Mouse (Mus musculus): ENCODE results near the gene Krtcap2. TPM values are rescaled to one million over a fixed set of nuclear protein-coding genes. Genes with fewer than 3 reads are reported as not detected.
A peak's percentile ranks its signal among the peaks of the same experiment; 100 is the strongest.

Krtcap2 gene
- total RNA-seq, 2 experiments from 2014 or later, result 120 to 130 TPM

DNA sequence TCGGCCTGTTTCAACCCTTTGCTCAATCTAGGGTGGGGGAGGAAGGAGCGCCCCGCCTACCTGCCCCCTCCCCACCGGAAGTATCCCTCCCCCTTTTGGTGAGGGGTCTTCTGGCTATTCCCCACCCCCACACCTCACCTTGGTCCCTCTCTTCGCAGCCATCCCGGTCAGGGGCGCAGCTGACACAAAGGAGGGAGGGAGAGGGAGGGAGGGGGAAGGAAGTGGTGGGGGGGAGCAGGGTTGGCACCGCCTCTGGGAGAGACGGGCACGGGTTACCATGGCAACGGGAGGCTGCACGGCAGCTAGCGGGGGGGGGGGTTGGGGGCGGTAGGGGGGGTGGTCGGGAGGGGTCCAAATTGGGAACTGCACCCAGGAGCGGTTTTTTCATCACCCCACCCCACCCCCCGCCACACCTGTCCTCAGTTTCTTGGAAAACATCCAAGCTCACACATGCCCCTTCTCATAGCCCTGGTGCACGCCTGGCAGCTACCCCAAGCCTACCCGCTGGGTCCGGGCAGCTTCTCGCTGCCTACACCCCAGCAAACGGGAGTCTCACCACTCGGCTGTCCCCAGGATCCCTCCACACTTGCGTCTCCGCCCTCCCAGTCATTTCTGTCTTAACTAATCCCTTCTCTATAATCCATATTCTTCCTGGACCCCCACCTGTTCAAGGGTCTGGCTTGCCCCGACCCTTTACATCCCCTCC is 631 bp upstream of the Krtcap2 start:
- no peak for DNase-seq (ENCODE audit: low spot score in 2 of 2)

DNA sequence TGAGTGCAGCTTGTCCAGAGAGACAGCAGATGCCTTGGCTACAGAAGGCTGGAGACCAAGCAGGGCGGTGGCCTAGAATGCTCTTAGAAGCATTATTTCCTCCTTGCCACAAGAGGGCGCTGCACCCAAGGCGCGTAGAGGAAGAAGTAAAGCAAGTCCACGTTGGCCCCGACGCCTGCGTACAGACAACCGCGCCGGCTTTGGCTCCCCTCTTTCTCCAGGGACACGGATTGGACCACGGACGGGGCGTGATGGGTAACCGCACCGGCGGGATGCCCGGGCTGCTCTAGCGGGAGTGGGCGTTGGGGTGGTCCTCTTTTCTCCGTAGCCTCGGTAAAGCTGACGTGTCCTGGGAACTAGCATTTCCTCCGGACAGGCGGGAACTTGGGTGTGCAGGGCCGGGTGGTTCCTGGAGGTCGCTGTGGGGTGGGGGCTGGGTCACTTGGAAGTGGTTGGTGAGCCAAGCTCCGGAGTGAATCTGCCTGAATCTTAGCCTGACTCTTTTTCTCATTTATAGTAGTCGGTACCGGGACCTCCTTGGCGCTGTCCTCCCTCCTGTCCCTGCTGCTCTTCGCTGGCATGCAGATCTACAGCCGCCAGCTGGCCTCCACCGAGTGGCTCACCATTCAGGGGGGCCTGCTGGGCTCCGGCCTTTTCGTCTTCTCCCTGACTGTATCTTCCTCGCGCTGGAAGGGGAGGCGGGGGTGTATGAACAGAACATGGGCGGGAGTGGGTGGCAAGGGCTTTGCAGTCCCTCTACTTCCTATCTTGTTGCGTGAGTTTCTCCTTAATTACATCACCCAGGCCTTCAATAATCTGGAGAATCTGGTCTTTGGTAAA is 715 bp downstream of the Krtcap2 start, which contains the start of gene Trim46:
Gene Trim46 (minus strand): TSS at position 49 of the 840 bp plus-strand sequence.
- DNase-seq (ENCODE audit: low spot score in 2 of 2), result peak; percentile 66 to 81

DNA sequence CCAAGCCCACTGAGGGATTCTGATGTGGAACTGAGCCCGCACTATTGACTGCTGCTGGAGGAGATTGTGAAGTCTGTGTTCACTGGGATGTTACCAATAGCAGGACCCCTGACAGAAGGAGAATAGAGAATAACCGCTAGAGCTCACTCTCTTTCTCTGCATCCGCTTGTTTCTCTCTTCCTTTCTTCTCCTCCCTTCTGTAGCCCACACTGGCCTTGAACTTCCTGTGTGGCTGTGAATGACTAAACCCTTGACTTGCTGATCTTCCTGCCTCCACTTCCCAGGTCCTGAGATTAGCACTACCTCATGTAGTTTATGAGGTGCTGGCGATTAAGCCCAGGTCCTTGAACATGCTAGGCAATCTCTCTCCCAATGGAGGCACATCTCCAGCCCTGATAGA is 1.7 kb downstream of the Krtcap2 start:
- DNase-seq (ENCODE audit: low spot score in 2 of 2), result no peak

DNA sequence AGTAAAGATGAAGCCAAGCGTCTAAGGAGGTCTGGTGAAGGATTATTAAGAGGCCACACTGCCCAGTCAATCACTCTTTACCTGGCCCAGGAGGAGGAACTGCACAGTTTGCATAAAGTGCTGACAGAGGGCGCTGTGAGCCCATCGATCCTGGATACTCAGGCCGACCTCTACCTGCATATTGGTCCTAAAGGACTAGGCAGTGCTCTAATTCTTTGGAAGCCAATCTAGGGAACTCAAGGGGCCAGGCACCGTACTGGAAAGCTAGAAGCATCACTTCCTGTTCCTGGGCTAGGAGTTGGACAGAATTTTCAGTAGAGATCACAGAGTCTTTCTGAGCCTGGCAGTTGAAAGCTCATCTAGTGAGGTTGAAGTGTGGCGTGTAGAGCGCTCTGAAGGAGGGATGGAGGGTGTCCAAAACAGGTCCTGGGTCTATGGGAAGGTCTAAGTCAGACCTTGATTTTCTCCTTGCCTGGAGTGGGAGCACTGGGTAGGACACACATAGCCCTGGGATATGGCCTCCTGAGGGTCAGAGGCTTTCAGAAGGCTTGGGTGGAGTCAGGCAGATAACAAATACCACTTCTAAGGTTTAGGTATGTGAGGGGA is 4.8 kb downstream of the Krtcap2 start:
- no peak for DNase-seq (ENCODE audit: low spot score in 2 of 2)

DNA sequence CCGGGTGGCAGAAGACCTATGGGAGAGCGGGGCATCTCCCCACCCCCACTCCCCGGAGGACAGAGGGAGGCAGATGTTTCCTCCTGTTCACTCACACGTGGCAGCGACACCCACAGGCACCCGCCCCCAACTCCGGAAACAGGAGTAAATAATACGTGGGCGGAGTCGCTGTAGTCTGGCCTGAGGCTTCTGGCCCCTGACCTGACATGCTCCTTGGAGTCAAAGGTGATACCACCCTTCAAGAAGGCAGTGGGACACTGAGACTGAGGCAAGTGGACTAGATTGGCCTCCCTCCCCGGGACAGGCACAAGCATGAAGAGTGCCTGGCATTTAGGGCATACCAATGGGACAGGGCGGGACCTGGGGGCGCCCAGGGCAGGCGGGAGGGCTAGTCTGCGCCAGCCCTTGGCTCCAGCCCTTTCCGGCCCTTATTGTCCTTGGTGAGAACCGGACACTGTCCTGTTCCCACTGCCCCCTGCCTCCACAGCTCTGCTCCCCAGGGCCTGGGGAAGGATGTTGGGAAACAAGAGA is 5.7 kb downstream of the Krtcap2 start:
- DNase-seq (ENCODE audit: low spot score in 2 of 2), result no peak

DNA sequence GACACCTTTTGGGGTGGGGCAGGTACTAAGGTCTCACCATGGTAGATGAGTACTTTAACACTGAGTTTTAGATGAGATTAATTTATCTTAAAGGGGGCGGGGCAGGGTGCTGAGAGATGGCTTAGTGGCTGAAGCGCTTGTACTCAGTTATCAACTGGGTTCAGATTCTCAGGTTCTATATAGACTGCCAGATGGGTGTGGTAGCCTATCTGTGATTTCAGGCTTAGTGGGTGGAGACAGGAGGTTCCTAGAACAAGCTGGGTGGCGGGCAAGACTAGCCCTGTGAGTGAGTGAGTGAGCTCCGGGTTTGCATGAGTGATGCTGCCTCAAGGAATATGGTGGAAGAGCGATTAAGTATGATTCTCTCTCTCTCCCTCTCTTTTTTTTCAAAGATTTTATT is 9.2 kb downstream of the Krtcap2 start:
- DNase-seq (ENCODE audit: low spot score in 2 of 2), result no peak

DNA sequence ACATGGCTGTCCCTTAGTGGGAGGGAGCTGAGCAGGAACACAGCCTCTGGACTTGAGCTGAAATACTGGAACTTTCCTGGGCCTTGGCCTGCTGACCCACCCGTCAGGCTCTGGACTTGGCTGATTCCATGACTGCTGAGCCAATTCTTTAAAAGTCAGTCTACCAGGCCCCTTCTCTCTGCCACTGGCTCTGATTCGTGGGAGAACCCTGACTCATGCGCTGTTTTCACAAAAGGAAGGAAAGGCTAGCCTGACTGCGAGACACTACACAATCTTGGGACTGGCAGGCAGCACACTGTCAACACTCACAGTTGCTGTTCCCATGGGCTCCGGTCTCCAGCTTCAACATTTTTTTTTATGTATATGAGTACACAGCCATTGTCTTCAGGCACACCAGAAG is 10.4 kb downstream of the Krtcap2 start:
- DNase-seq (ENCODE audit: low spot score in 2 of 2), result no peak

DNA sequence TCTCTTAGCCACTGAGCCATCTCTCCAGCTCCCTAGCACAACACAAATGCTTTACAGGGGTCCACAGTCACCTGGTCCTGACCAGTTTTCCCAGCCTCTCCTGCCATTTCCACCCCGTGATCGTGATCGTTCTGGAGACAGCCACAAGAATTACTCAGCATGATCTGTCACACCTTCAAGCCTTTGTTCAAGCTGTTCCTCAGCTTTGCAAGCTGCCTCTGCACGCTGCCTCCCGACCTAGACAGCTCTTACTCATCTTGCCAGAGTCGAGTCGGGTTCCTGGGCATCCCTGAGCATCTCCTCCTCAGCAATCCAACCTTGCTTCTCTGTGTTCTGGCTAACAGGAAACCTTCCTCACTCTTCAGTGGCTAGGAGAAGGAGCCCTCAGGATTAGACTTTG is 13.3 kb downstream of the Krtcap2 start, which contains the start of gene Dpm3:
Gene Dpm3 (plus strand): TSS at position 283 of the 400 bp plus-strand sequence.
- DNase-seq (ENCODE audit: low spot score in 2 of 2), result no peak

DNA sequence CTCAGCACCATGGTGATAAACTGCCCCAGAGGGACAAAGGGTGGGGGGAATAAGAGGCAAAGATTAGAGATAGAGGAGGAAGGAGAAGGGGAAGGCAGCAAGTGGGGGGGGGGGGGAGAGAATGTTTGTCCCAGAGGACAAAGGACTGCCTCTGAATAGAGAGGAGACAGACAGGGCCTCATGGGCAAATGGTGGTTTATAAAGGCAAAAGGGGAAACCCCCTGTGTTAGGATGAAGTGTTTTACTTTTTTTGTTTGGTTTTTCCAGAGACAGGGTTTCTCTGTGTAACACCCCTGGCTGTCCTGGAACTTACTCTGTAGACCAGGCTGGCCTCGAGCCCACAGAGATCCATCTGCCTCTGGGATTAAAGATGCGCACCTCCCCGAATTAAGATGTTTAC is 14.4 kb downstream of the Krtcap2 start:
- DNase-seq (ENCODE audit: low spot score in 2 of 2), result no peak

DNA sequence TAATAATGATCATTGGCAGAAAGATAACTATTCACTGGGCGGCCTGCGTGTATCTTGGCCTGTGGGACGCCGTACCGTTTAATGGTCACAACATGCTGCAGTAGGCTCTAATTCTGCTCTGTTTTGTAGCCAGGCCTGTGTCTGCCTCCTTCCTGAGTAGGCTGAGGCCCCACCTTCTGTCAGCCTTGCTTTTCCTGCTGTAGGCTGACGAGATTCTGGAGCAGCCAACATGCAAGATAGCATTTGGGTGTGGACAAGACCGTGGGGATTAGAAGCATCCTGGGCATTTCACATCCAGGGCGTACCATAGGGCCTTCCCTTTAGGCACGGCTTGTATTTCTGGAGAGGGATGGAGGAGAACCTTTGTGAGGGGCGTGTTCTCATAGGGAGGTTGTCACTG is 16.7 kb downstream of the Krtcap2 start:
- no peak for DNase-seq (ENCODE audit: low spot score in 2 of 2)

DNA sequence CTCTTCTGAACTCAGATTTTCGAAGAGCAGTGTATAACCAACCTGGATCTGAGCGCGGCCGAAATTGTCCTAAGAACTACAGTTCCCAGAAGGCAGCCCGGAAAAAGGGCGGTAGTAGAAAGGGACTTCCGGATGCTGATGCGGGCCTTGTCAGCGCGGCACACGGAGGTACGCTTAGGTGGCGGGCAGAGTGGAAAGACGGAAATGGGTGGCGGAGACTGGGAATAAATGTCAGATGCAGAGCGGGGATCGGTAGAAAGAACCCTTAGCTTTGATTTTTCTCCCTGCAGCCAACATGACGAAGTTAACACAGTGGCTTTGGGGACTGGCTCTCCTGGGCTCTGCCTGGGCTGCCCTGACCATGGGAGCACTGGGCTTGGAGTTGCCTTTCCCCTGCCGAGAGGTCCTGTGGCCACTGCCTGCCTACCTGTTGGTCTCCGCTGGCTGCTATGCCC is 20.7 kb downstream of the Krtcap2 start:
- no peak for DNase-seq (ENCODE audit: low spot score in 2 of 2)

DNA sequence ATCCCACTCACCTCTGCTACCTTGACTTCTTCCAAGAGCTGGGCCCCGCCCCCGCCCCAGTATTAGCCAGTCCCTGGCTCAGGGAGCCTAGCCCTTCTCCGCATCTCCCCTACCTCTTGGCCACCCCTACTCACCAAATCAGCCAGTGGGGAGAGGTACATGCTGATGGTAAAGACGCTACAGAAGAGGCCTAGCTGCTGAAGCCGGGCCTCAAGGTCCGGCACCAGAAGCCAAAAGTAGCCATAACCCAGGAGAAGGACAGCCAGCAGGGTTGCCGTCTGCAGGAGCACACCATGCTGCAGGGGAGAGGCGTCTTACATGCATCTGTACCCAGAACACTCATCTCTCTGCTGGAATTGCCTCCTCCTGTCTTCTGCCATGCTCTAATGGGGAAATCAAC is 23.1 kb downstream of the Krtcap2 start:
- no peak for DNase-seq (ENCODE audit: low spot score in 2 of 2)

DNA sequence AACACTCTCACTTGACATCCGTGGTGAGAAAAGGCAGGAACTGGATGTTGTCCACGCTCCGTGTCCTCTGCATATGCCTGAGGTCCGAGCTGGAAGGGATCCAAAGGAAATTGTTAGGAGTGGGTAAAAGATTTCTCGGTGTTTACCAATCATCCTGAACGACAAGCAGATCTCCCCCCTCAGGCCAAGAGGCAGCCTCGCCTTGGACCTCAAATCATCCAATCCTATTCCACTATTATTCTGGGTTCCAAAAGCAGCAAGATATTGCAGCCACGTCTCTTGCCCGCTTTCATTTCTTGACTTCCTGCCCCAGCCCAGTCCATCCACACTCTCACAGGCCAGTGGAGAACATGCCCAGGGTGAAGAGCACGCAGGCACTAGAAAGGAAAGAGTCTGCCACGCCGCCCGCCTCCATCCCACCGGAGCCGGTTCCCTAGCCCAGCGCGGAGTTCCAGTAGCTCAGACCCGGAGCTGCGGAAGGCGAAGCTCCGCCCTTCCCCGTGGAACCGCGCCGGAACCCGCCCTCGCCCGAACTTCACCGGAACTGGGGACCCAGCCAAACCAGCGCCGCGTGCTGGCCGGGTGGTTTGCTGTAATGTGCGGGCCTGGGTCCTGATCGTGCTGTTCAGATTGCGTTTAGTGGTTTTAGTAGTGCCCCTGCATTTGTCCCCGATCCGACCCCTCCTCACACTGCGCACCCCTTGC is 24.4 kb downstream of the Krtcap2 start, which contains the start of gene Slc50a1:
Gene Slc50a1 (minus strand): TSS at position 520 of the 705 bp plus-strand sequence.
- peak; percentile 59 to 78 for DNase-seq (ENCODE audit: low spot score in 2 of 2)

DNA sequence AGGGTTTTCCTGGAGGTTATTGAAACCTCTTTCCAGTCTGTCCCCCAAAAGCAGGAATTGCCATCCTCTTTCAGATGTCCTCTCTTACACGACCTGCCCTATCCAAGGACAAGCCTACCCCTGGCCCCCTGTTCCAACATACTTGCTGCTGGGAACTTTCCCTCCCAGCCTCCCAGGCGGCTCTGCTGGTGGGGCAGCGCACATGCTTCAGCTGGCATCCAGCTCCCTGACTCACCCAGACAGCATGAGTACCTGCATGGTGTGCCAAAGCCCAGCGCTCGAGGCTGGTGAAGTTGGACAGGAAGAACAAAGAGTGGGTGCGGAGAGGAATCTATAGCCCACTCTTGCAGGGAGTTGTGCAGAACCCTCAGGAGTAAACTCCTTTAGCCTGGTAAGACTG is 25.1 kb downstream of the Krtcap2 start:
- no peak for DNase-seq (ENCODE audit: low spot score in 2 of 2)

DNA sequence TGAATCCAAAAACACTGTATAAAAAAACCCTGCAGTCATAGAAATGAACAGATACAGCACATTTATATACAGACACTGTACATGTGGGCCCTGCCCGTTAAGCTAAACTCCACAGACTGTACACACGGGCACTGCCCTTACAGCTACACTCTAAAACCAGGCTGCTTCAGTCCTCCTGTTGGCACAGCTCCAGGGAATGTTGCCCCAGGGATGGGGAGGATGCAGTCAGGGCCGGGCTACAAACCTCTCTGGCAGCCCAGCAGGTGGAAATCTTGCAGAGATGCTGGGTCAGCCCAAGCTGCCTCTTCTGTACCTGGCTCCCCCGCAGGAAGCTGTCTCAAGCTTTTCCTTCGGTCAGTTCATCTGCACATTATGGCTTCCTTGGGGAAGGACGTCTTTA is 26.0 kb downstream of the Krtcap2 start:
- DNase-seq (ENCODE audit: low spot score in 2 of 2), result no peak

DNA sequence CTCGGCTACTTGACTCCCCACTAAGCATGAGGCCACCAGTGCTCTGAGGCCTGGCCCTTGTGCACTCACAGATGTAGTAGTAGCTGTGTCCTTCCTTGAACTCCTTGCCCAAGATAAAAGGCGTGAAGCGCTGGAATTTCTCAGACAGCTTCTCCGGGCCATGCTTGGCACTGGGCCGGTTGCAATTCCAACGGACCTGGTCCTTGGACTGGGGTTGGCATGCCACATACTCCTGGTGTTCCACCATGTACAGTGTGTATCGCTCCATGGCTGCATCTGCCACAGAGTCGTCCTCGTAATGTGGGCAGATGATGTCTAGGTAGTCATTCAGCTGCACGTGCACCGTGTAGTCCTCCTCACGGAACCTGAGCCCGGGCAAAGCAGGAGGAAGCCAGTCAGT is 30.3 kb downstream of the Krtcap2 start:
- no peak for DNase-seq (ENCODE audit: low spot score in 2 of 2)

DNA sequence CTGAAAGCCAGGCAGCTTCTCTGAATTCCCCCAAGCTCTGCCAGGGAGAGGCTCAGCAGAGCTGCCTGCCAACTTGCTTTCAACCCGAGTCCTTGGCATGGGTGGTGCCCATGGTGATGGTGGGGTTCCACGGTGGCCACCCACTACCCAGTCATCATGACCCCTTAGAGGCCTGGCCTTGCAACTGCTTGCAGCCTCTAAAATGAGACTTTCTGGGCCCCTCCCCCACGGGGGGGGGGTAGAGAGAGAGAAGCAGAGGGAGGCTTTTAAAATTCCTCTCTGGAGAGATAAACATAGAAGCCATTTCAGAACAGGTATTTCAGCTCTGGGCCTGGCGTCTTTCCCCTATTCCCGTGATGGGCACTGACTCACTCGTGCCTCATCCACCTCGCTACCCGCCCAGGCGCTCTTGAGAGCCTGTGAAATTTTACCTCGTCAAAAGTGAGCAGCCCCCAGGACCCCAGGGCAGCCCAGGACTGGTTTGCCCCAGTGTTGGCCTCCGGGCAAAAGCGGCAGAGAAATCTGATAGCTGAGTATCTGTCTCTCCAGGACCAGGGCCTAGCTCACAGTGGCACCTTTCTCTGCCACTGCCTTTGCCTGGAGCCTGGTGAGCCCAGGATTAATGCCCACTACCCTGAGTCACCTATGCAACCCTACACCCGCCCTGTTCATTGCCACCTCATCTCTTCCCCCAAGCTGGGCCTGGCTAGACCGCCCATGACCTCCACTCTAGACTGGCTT is 31.7 kb downstream of the Krtcap2 start:
- no peak for DNase-seq (ENCODE audit: low spot score in 2 of 2)

DNA sequence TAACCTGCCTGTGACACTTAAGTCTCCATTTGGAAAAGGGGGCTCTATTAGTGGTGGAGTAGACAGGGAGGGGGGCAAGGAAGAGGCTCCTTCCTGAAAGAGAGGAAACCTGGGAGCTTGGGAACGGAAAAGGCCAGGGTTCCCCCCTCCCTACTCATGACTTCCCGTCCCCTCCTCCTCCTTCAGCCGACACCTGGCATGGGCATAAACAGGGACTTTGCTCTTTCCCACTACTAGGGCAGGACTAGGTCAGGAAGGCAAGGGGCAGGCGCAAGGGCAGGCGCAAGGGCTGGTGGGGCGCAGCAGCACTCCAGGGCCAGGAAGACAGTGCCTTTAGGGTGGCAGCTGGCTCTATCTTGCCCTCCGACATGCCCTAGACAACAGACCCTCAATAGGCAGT is 32.3 kb downstream of the Krtcap2 start:
- DNase-seq (ENCODE audit: low spot score in 2 of 2), result no peak

DNA sequence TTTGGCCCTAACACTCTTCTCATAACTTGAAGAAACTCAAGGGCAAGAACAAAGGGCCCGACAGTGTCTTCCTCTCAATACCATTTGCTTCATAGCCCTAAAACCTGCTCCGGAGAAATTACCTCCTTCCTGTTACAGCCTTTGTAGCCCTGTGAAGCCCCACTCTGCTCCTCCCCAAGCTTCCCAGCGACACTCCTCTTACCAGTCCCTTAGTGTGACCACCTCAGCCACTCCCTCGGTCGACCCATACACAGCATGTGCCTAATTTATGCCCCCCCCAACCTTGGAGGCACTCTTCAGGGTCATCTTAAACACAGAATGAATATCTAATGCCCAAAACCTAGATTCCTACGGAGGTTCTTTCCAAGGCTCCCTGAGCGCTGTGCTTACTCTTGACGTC is 32.9 kb downstream of the Krtcap2 start:
- no peak for DNase-seq (ENCODE audit: low spot score in 2 of 2)

Measured in adrenal gland, postnatal 4 days (tissue).